Mouse (Mus musculus): ENCODE measurements around the gene Foxa2.

DNA sequence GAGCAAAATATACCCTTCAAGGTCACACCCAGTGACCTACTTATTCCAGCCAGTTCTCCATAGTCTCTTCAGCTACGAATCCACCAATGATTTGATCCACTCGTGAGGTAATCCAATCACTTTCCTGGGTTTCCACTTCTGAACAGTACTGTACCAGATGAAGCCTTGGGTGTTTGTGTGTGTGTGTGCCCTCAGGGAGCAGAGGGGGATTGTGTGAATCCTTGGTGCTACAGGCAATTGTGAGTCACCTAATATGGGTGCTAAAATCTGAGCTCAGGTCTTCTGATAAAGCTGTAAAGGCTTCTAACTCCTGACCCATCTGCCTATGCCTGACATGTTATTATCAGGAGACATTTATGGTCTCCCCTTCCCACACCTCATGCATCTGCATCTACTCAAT lies 43.3 kb upstream of the Foxa2 start:
- TF ChIP-seq POLR2A (IDR thresholded peaks at IDR 0.05; ENCODE audit: insufficient read length, low read depth) (no peak), USF1 (IDR thresholded peaks at IDR 0.05; ENCODE audit: low read depth) (no peak), MYOD1 (IDR thresholded peaks at IDR 0.05; ENCODE audit: control insufficient read depth in 1 of 3, insufficient read length in 2 of 3, low read depth in 2 of 3) (no peak), SRF (IDR thresholded peaks at IDR 0.05; ENCODE audit: control insufficient read depth, insufficient read length, low read depth) (no peak), TCF3 (IDR thresholded peaks at IDR 0.05; ENCODE audit: insufficient read length, low read depth) (no peak), MYOG (IDR thresholded peaks at IDR 0.05; ENCODE audit: control insufficient read depth in 1 of 3, insufficient read depth in 1 of 3, insufficient read length in 2 of 3, low read depth in 2 of 3) (no peak), MAX (IDR thresholded peaks at IDR 0.05; ENCODE audit: low read depth) (no peak), REST (IDR thresholded peaks at IDR 0.05; ENCODE audit: insufficient read depth, insufficient read length) (no peak), E2F4 (IDR thresholded peaks at IDR 0.05; ENCODE audit: insufficient read depth) (no peak), TCF12 (IDR thresholded peaks at IDR 0.05; ENCODE audit: insufficient read depth, poor library complexity, severe bottlenecking) (no peak), POLR2AphosphoS2 (IDR thresholded peaks at IDR 0.05; ENCODE audit: insufficient read length, low read depth) (no peak), CEBPB (IDR thresholded peaks at IDR 0.05; ENCODE audit: insufficient read depth, poor library complexity, severe bottlenecking) (no peak)
